Mouse (Mus musculus) T-helper 17 cell (primary cell): ENCODE measurements around the gene Hist1h2bj.

Experiments
- in situ Hi-C, 2 experiments: fragments of 300-600 bp; cut with MboI, MseI; formaldehyde crosslinking; loops; 1 replicate in 1 of 2; 2 replicates in 1 of 2; pipeline ENCODE4 v1.15.1; 2025; ENCODE audit warnings: high pct_unique_total_duplicates in 2 of 2

The Hist1h2bj gene

GRCm38 (mm10) chr13:22042568-22043502, at the start of gene Hist1h2bj, which contains the start of gene Hist1h2ag:
Hist1h2bj (plus strand) TSS chr13:22043214.
Hist1h2ag (minus strand) TSS chr13:22042944.
- in situ Hi-C loops = loop anchor here (5.0 to 10.0 kb wide), 2 partner anchors 1512 to 1639 kb away; partner anchors contain the start of genes Hist1h1d (in 1 of the 2), Hist1h2ac (in 1 of the 2), Hist1h2bc (in 1 of the 2) and Hist1h4f (in 1 of the 2)

GRCm38 (mm10) chr13:21993957-21994738, 48.9 kb upstream of the Hist1h2bj start:
- in situ Hi-C loops = loop anchor here in 1 of 2 experiments (5.0 kb wide), 1 partner anchor 672 kb away; no protein-coding TSS in a partner anchor

- in situ Hi-C loops = loop anchor here in 1 of 2 experiments (5.0 kb wide), 1 partner anchor 673 kb away; no protein-coding TSS in a partner anchor
These were observed 48.1 kb upstream of the Hist1h2bj start for GRCm38 (mm10) chr13:21994896-21995295.

GRCm38 (mm10) chr13:21995331-21995914, 47.6 kb upstream of the Hist1h2bj start:
- in situ Hi-C loops = no loop called here

GRCm38 (mm10) chr13:21996101-21996839, 46.7 kb upstream of the Hist1h2bj start:
- in situ Hi-C loops = no loop called here

- in situ Hi-C loops = no loop called here
These were observed 46.2 kb upstream of the Hist1h2bj start for GRCm38 (mm10) chr13:21996840-21997185.

- in situ Hi-C loops = no loop called here
These were observed 45.7 kb upstream of the Hist1h2bj start for GRCm38 (mm10) chr13:21997201-21997820.

GRCm38 (mm10) chr13:21997821-21998220, 45.2 kb upstream of the Hist1h2bj start:
- in situ Hi-C loops = no loop called here

- in situ Hi-C loops = no loop called here
These were observed 44.6 kb upstream of the Hist1h2bj start for GRCm38 (mm10) chr13:21998412-21998811.

GRCm38 (mm10) chr13:21999147-21999546, 43.9 kb upstream of the Hist1h2bj start:
- in situ Hi-C loops = no loop called here

GRCm38 (mm10) chr13:22001346-22001745, 41.7 kb upstream of the Hist1h2bj start:
- in situ Hi-C loops = no loop called here

GRCm38 (mm10) chr13:22001823-22002222, 41.2 kb upstream of the Hist1h2bj start:
- in situ Hi-C loops = no loop called here

- in situ Hi-C loops = no loop called here
These were observed 37.2 kb upstream of the Hist1h2bj start for GRCm38 (mm10) chr13:22005605-22006333.

GRCm38 (mm10) chr13:22006334-22007120, 36.5 kb upstream of the Hist1h2bj start:
- in situ Hi-C loops = no loop called here

GRCm38 (mm10) chr13:22007121-22007510, 35.9 kb upstream of the Hist1h2bj start:
- in situ Hi-C loops = no loop called here

GRCm38 (mm10) chr13:22007872-22008271, 35.1 kb upstream of the Hist1h2bj start:
- in situ Hi-C loops = no loop called here

- in situ Hi-C loops = no loop called here
These were observed 34.3 kb upstream of the Hist1h2bj start for GRCm38 (mm10) chr13:22008707-22009106.

GRCm38 (mm10) chr13:22009642-22010041, 33.4 kb upstream of the Hist1h2bj start, which contains the start of gene Prss16:
Prss16 (minus strand) TSS chr13:22009742.
- in situ Hi-C loops = loop anchor here in 1 of 2 experiments (5.0 kb wide), 1 partner anchor 42 kb away; no protein-coding TSS in a partner anchor

GRCm38 (mm10) chr13:22013716-22014115, 29.3 kb upstream of the Hist1h2bj start:
- in situ Hi-C loops = loop anchor here in 1 of 2 experiments (5.0 kb wide), 1 partner anchor 46 kb away; no protein-coding TSS in a partner anchor
